9 mouse cellular contexts compared by ENCODE assay signal in genomic region chr17:3253508-3254176, GRCm38 (mm10).
DNase-seq lines count a peak whose midpoint lies in the region; ATAC-seq lines count a peak whose summit lies in the region.
"Had no signal": no experiment of that assay in that cellular context is flagged by ENCODE, and none has a peak within 500 bp of the region (broad histone marks: within the 10 kb centered on the region; RNA-seq: fewer than 3 reads in every experiment).

No protein-coding gene starts in this region.

- H3K27ac ChIP-seq in hindbrain, embryonic 11.5 days (ENCODE audit: low read depth, low read length) = no peak overlapping the region
- H3K27ac ChIP-seq in hindbrain, embryonic 12.5 days = no peak overlapping the region
- peak overlapping the region; percentile 3; the same call in 1 of the 2 replicates for H3K27ac ChIP-seq in embryonic facial prominence, embryonic 12.5 days
- no peak overlapping the region for H3K27ac ChIP-seq in intestine, embryonic 15.5 days

- no peak for ATAC-seq in hindbrain, embryonic 11.5 days (ENCODE audit: low FRiP score)
- no peak for ATAC-seq in hindbrain, embryonic 12.5 days (ENCODE audit: low FRiP score)
- no peak for ATAC-seq in embryonic facial prominence, embryonic 12.5 days (ENCODE audit: insufficient number of reproducible peaks, insufficient read depth, low FRiP score, low TSS enrichment)
- ATAC-seq in intestine, embryonic 15.5 days = no peak

- no peaks in the 10 kb centered on the region for H3K9me3 ChIP-seq in hindbrain, embryonic 11.5 days (ENCODE audit: control insufficient read depth, low read length)
- H3K9me3 ChIP-seq in hindbrain, embryonic 12.5 days (replicated peaks) = no peaks in the 10 kb centered on the region
- no peaks in the 10 kb centered on the region for H3K9me3 ChIP-seq in embryonic facial prominence, embryonic 12.5 days
- H3K9me3 ChIP-seq in intestine, embryonic 15.5 days = no peaks in the 10 kb centered on the region

- no peak overlapping the region for H3K9ac ChIP-seq in hindbrain, embryonic 11.5 days (ENCODE audit: low read depth, low read length)
- H3K9ac ChIP-seq in hindbrain, embryonic 12.5 days = no peak overlapping the region
- H3K9ac ChIP-seq in embryonic facial prominence, embryonic 12.5 days = no peak overlapping the region
- H3K9ac ChIP-seq in intestine, embryonic 15.5 days = no peak overlapping the region

- DNase-seq in hindbrain, embryonic 11.5 days (ENCODE audit: low spot score) = peak; percentile 50
- DNase-seq in B cell, adult 2 months = peak; percentile 51 to 60
- peak; percentile 67 for DNase-seq in R1 (ENCODE audit: low read depth, low spot score)
- peak; percentile 70 to 74 for DNase-seq in layer of hippocampus, postnatal 10 days (ENCODE audit: low spot score in 2 of 2)
- DNase-seq in right cerebral cortex, postnatal 25 days = peak; percentile 54

- H3K27me3 ChIP-seq in hindbrain, embryonic 11.5 days (ENCODE audit: control insufficient read depth, insufficient read depth, low read length) = no peaks in the 10 kb centered on the region
- no peaks in the 10 kb centered on the region for H3K27me3 ChIP-seq in hindbrain, embryonic 12.5 days
- no peaks in the 10 kb centered on the region for H3K27me3 ChIP-seq in embryonic facial prominence, embryonic 12.5 days
- no peaks in the 10 kb centered on the region for H3K27me3 ChIP-seq in intestine, embryonic 15.5 days (replicated peaks)

- WGBS in hindbrain, embryonic 11.5 days = 88% methylated on average over 10 of the region's 10 CpGs
- 91% methylated on average over 10 of the region's 10 CpGs for WGBS in hindbrain, embryonic 12.5 days
- WGBS in embryonic facial prominence, embryonic 12.5 days = 89% methylated on average over 10 of the region's 10 CpGs
- WGBS in intestine, embryonic 15.5 days = 91% methylated on average over 10 of the region's 10 CpGs

- H3K4me1 ChIP-seq in hindbrain, embryonic 11.5 days (replicated peaks; ENCODE audit: control insufficient read depth, insufficient read depth, low read length) = peaks cover 5% of the 10 kb centered on the region; the same call in 1 of the 2 replicates
- H3K4me1 ChIP-seq in hindbrain, embryonic 12.5 days = peaks cover 27% of the 10 kb centered on the region
- H3K4me1 ChIP-seq in embryonic facial prominence, embryonic 12.5 days = no peaks in the 10 kb centered on the region
- H3K4me1 ChIP-seq in intestine, embryonic 15.5 days (replicated peaks) = peaks cover 7% of the 10 kb centered on the region; the same call in 1 of the 2 replicates

- no peaks in the 10 kb centered on the region for H3K36me3 ChIP-seq in hindbrain, embryonic 11.5 days (ENCODE audit: control insufficient read depth, insufficient read depth, low read length)
- H3K36me3 ChIP-seq in hindbrain, embryonic 12.5 days = no peaks in the 10 kb centered on the region; the same call in 1 of the 2 replicates
- H3K36me3 ChIP-seq in embryonic facial prominence, embryonic 12.5 days = 0 out of 2 replicates have a peak, but pooled peaks cover 2% of the 10 kb centered on the region
- no peaks in the 10 kb centered on the region for H3K36me3 ChIP-seq in intestine, embryonic 15.5 days

- no peak overlapping the region for H3K4me2 ChIP-seq in hindbrain, embryonic 11.5 days (replicated peaks; ENCODE audit: low read depth, low read length)
- no peak overlapping the region for H3K4me2 ChIP-seq in hindbrain, embryonic 12.5 days (replicated peaks)
- no peak overlapping the region for H3K4me2 ChIP-seq in embryonic facial prominence, embryonic 12.5 days (replicated peaks)
- no peak overlapping the region for H3K4me2 ChIP-seq in intestine, embryonic 15.5 days (replicated peaks)

- H3K4me3 ChIP-seq in hindbrain, embryonic 11.5 days (ENCODE audit: low read depth, low read length) = no peak overlapping the region
- no peak overlapping the region for H3K4me3 ChIP-seq in hindbrain, embryonic 12.5 days
- H3K4me3 ChIP-seq in embryonic facial prominence, embryonic 12.5 days = no peak overlapping the region
- H3K4me3 ChIP-seq in intestine, embryonic 15.5 days (replicated peaks) = no peak overlapping the region
- H3K4me3 ChIP-seq: myocyte had no signal
